Mouse (Mus musculus): Measurements from ENCODE around the gene Nmt1. TPM values are rescaled to one million over a fixed set of nuclear protein-coding genes. Genes with fewer than 3 reads are reported as not detected.

Gene Nmt1
- polyA plus RNA-seq, 1 experiment from 2014 or later = 51.3 TPM

DNA sequence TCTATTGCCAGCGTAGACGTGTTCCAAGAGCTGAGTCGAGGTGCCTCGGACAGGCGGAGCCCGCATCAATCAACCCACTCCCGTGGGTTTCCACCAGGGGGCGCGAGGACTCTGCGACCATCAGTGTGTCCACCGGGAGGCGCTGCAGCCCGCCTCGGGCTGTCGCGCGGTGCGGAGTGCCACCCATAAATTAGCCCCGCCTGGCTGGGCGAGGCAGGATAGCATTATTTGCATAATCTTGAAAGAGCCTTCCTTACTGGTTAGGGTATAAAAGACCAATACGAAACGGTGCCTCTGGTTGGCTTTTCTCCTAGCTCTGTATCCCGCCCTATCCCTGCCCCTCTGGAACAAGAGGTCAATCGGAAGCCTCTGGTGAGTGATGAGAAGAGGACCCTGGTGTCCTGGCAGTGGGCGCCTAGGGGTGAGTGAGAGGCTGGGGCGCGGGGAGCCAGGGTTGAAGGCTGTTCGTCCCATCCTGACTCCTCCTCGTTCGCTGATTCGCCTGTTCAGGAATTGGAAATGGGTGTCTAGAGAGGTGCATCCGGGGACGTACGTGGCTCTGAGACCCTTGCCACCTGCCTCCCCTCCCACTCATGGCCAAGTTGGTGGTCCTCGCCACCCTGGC, 74.8 kb downstream of the Nmt1 start:
- WGBS = 2% methylated on average over 35 of the region's 35 CpGs
- Histone ChIP-seq H3K4me2 (peak overlapping the region; percentile 68), H3K27ac (ENCODE audit: low read depth, low read length) (no peak overlapping the region), H3K27me3 (ENCODE audit: control insufficient read depth, insufficient read depth, low read length) (peaks cover 32% of the 10 kb centered on the region), H3K36me3 (ENCODE audit: control insufficient read depth, insufficient read depth, low read length) (no peaks in the 10 kb centered on the region), H3K9ac (ENCODE audit: low read length) (peak overlapping the region; percentile 14; the same call in 1 of the 2 replicates), H3K4me3 (ENCODE audit: low read depth, low read length) (peak overlapping the region; percentile 47), H3K9me3 (ENCODE audit: control insufficient read depth, low read length) (no peaks in the 10 kb centered on the region), H3K4me1 (ENCODE audit: control insufficient read depth, insufficient read depth, low read length) (peaks cover 13% of the 10 kb centered on the region)
- ATAC-seq (ENCODE audit: low FRiP score) (peak; percentile 88), DNase-seq (ENCODE audit: low spot score, missing footprints) (peak; percentile 100)

DNA sequence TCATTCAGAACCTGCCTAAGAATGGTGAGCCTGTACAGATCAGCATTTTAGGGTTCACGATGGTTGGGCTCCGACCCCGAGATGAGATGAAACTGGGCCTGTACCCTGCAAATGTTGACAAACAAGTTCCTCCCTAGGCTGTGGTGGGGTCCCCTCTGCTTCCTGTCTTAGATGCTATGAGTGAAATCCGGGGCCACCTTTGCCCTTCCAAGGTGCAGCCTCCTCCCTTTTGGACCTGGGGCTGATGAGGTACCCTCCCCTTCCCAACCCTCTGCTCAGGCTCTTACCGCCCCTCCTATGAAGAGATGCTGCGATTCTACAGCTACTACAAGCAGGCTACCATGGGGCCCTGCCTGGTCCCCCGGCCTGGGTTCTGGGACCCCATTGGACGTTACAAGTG, 75.6 kb downstream of the Nmt1 start:
- H3K9ac ChIP-seq (ENCODE audit: low read length) = no peak overlapping the region
- no peak overlapping the region for H3K27ac ChIP-seq (ENCODE audit: low read depth, low read length)
- H3K4me2 ChIP-seq = peak overlapping the region; percentile 68
- H3K4me3 ChIP-seq (ENCODE audit: low read depth, low read length) = no peak overlapping the region
- H3K36me3 ChIP-seq (ENCODE audit: control insufficient read depth, insufficient read depth, low read length) = no peaks in the 10 kb centered on the region
- peaks cover 32% of the 10 kb centered on the region for H3K27me3 ChIP-seq (ENCODE audit: control insufficient read depth, insufficient read depth, low read length)
- peaks cover 13% of the 10 kb centered on the region for H3K4me1 ChIP-seq (ENCODE audit: control insufficient read depth, insufficient read depth, low read length)
- 54% methylated on average over 8 of the region's 8 CpGs for WGBS
- H3K9me3 ChIP-seq (ENCODE audit: control insufficient read depth, low read length) = no peaks in the 10 kb centered on the region
- no peak for DNase-seq (ENCODE audit: low spot score, missing footprints)
- no peak for ATAC-seq (ENCODE audit: low FRiP score)

DNA sequence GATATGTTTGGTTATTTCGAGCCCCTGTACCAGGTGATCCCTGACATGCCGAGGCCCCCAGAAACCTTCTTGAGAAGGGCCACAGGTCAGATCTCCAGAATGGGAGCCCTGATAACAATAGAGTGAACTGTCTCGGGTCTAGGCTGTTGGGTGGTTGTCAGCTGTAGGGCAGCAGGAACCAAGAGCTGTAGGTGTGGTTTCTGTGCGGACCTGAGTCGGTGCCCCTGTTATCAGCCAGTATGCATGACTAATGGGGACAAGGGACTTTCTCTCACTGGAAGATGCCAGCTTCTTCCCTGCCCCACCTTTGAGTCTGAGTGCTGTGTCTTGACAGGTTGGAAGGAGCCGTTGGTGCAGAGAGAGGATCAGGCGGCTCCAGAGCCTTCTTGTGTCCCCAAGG, 76.5 kb downstream of the Nmt1 start:
- Histone ChIP-seq H3K27ac (ENCODE audit: low read depth, low read length) (no peak overlapping the region), H3K36me3 (ENCODE audit: control insufficient read depth, insufficient read depth, low read length) (no peaks in the 10 kb centered on the region), H3K4me2 (no peak overlapping the region), H3K4me1 (ENCODE audit: control insufficient read depth, insufficient read depth, low read length) (peaks cover 13% of the 10 kb centered on the region), H3K9me3 (ENCODE audit: control insufficient read depth, low read length) (no peaks in the 10 kb centered on the region), H3K4me3 (ENCODE audit: low read depth, low read length) (no peak overlapping the region), H3K9ac (ENCODE audit: low read length) (no peak overlapping the region), H3K27me3 (ENCODE audit: control insufficient read depth, insufficient read depth, low read length) (peaks cover 29% of the 10 kb centered on the region)
- ATAC-seq (ENCODE audit: low FRiP score) (no peak), DNase-seq (ENCODE audit: low spot score, missing footprints) (no peak)
- 78% methylated on average over 7 of the region's 7 CpGs for WGBS

DNA sequence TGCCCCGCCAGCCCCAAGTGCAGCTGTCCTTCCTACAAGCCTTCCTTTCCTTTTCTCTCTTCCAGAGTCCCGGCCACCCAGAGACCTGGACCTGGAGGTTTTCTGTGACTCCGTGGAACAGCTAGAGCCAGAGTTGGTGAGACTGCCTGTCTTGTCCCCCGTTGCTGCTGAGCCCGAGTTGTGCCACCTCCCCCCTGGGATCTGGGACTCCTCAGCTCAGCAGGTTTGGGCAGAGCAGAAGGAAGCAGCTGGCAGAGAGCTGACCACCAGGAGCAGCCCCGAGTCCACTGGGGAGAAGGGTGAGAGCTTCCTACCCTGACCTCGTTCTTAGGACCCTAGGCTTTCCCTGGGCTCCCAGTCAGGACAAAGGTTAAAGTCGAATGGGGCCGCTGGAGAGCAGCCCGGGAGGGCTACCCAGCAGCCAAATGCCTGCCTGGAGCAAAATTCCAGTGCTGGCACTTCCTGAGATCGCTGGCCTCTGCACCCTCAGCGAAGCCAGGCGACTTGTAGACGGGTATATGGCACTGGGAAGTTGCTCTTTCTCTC, 77.3 kb downstream of the Nmt1 start:
- DNase-seq (ENCODE audit: low spot score, missing footprints) (no peak), ATAC-seq (ENCODE audit: low FRiP score) (no peak)
- H3K4me1 ChIP-seq (ENCODE audit: control insufficient read depth, insufficient read depth, low read length) = peaks cover 13% of the 10 kb centered on the region
- H3K27ac ChIP-seq (ENCODE audit: low read depth, low read length) = no peak overlapping the region
- H3K9me3 ChIP-seq (ENCODE audit: control insufficient read depth, low read length) = no peaks in the 10 kb centered on the region
- no peak overlapping the region for H3K4me3 ChIP-seq (ENCODE audit: low read depth, low read length)
- H3K9ac ChIP-seq (ENCODE audit: low read length) = no peak overlapping the region
- no peak overlapping the region for H3K4me2 ChIP-seq
- H3K36me3 ChIP-seq (ENCODE audit: control insufficient read depth, insufficient read depth, low read length) = no peaks in the 10 kb centered on the region
- WGBS = 56% methylated on average over 14 of the region's 14 CpGs
- peaks cover 21% of the 10 kb centered on the region for H3K27me3 ChIP-seq (ENCODE audit: control insufficient read depth, insufficient read depth, low read length)

DNA sequence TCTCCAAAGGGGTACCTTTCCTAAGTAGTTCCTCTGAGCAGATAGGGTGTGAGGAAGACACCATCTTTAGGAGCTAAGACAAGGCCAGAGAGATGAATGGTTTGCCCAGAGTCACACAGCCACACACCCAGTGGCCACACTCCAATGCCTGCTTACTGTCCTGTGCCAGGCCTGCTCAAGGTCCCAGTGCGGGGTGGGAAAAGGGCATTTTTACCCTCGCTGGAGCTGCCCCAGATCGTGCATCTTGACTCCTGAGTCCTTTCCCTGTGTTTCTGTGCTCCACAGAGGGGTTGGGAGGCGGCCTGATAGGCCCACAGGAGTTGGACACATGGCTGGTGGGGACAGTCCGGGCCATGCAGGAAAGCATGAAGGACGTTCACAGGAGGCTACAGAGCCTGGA, 77.8 kb downstream of the Nmt1 start:
- DNase-seq (ENCODE audit: low spot score, missing footprints) (no peak), ATAC-seq (ENCODE audit: low FRiP score) (no peak)
- H3K27ac ChIP-seq (ENCODE audit: low read depth, low read length) = no peak overlapping the region
- no peaks in the 10 kb centered on the region for H3K9me3 ChIP-seq (ENCODE audit: control insufficient read depth, low read length)
- H3K27me3 ChIP-seq (ENCODE audit: control insufficient read depth, insufficient read depth, low read length) = peaks cover 15% of the 10 kb centered on the region
- no peak overlapping the region for H3K4me2 ChIP-seq
- no peak overlapping the region for H3K4me3 ChIP-seq (ENCODE audit: low read depth, low read length)
- 84% methylated on average over 6 of the region's 6 CpGs for WGBS
- no peaks in the 10 kb centered on the region for H3K36me3 ChIP-seq (ENCODE audit: control insufficient read depth, insufficient read depth, low read length)
- peaks cover 13% of the 10 kb centered on the region for H3K4me1 ChIP-seq (ENCODE audit: control insufficient read depth, insufficient read depth, low read length)
- no peak overlapping the region for H3K9ac ChIP-seq (ENCODE audit: low read length)

DNA sequence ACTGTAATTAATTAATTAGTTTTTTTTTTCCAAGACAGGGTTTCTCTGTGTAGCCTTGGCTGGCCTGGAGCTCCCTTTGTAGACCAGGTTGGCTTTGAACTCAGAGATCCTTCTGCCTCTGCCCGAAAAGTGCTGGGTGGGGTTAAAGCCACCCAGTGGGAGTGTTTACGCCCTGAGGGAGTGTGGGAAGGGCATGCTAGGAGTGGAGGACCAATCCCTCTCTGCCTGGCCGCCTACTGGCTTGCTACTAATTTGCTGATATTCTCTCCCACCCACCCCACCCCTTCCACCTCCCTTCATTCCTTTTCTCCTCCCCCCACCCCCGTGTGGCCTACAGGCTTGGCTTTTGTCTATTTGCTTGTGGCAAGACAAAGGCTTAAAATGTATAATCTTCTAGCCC, 78.4 kb downstream of the Nmt1 start:
- H3K9ac ChIP-seq (ENCODE audit: low read length) = no peak overlapping the region
- ATAC-seq (ENCODE audit: low FRiP score) (no peak), DNase-seq (ENCODE audit: low spot score, missing footprints) (no peak)
- no peak overlapping the region for H3K4me3 ChIP-seq (ENCODE audit: low read depth, low read length)
- H3K9me3 ChIP-seq (ENCODE audit: control insufficient read depth, low read length) = no peaks in the 10 kb centered on the region
- H3K27me3 ChIP-seq (ENCODE audit: control insufficient read depth, insufficient read depth, low read length) = peaks cover 15% of the 10 kb centered on the region
- WGBS = 63% methylated on average over 4 of the region's 4 CpGs
- H3K4me1 ChIP-seq (ENCODE audit: control insufficient read depth, insufficient read depth, low read length) = peaks cover 11% of the 10 kb centered on the region
- no peak overlapping the region for H3K27ac ChIP-seq (ENCODE audit: low read depth, low read length)
- no peak overlapping the region for H3K4me2 ChIP-seq
- no peaks in the 10 kb centered on the region for H3K36me3 ChIP-seq (ENCODE audit: control insufficient read depth, insufficient read depth, low read length)

DNA sequence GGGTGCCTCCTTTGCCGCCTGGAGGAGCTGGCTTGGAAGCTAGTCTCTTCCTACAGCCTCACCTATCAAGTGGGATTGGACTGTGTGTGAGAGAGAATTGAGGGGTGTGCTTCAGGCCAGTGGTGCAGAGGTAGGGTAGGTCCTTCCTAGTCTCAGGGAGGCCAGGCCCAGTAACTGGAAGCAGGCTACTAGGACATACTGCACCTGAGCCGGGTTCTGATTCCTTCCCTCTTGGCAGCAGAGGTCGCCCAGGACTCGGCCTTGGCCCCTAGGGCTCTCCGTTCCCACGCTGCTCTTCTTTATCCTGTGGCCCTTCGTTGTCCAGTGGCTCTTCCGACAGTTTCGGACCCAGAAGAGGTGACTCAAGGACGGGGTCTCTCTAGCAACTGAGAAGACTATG, 83.3 kb downstream of the Nmt1 start:
- Histone ChIP-seq H3K4me2 (0 out of 2 replicates have a peak overlapping the region, but pooled peaks have one; percentile 47), H3K4me3 (ENCODE audit: low read depth, low read length) (no peak overlapping the region)

DNA sequence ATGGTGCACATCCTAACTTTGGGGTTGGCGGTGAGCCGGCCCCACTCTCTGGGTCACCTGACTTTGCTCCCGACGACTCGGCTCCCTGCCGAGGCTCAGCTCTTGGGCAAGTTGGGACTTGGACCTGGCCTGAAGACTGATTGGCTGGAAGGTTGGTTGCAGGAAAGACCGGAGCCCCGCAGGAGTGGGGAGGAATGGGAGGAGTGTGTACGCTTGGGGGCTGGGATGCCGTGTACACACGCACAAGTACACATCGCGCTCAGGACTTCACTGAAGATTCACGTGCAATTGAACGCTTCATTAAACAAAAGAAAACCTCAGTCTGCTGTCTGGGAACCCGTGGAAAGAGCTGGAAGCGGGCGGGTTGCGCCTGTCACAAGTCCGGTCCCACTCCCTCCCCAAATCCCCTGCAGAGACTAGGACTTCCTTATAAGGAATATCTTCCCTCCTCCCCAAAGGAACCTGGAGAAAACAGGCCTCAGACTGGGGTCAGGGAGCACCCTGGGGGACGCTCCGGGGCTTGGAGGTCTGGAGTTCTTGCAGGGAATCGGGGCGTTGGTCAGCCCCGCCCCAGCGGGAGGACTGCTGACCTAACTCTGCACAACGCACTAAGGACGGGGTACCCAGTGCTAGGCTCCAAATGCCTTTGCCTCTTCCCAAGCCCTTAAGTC, 84.0 kb downstream of the Nmt1 start:
- Histone ChIP-seq H3K9ac (ENCODE audit: low read length) (peak overlapping the region; percentile 58), H3K4me2 (peak overlapping the region; percentile 47), H3K27me3 (ENCODE audit: control insufficient read depth, insufficient read depth, low read length) (peaks cover 16% of the 10 kb centered on the region; the same call in 1 of the 2 replicates), H3K27ac (ENCODE audit: low read depth, low read length) (no peak overlapping the region), H3K9me3 (ENCODE audit: control insufficient read depth, low read length) (no peaks in the 10 kb centered on the region), H3K4me3 (ENCODE audit: low read depth, low read length) (peak overlapping the region; percentile 14), H3K36me3 (ENCODE audit: control insufficient read depth, insufficient read depth, low read length) (no peaks in the 10 kb centered on the region), H3K4me1 (ENCODE audit: control insufficient read depth, insufficient read depth, low read length) (peaks cover 16% of the 10 kb centered on the region)
- under 1% methylated on average over 28 of the region's 28 CpGs for WGBS
- peak; percentile 94 for DNase-seq (ENCODE audit: low spot score, missing footprints)
- no peak for ATAC-seq (ENCODE audit: low FRiP score)

More for the DNA sequence above, 83.3 kb downstream of the Nmt1 start:
- 12% methylated on average over 10 of the region's 10 CpGs for WGBS
- ATAC-seq (ENCODE audit: low FRiP score) (no peak), DNase-seq (ENCODE audit: low spot score, missing footprints) (no peak)
- Histone ChIP-seq H3K36me3 (ENCODE audit: control insufficient read depth, insufficient read depth, low read length) (no peaks in the 10 kb centered on the region), H3K9me3 (ENCODE audit: control insufficient read depth, low read length) (no peaks in the 10 kb centered on the region), H3K9ac (ENCODE audit: low read length) (no peak overlapping the region), H3K4me1 (ENCODE audit: control insufficient read depth, insufficient read depth, low read length) (peaks cover 13% of the 10 kb centered on the region), H3K27me3 (ENCODE audit: control insufficient read depth, insufficient read depth, low read length) (peaks cover 16% of the 10 kb centered on the region; the same call in 1 of the 2 replicates), H3K27ac (ENCODE audit: low read depth, low read length) (no peak overlapping the region)

DNA sequence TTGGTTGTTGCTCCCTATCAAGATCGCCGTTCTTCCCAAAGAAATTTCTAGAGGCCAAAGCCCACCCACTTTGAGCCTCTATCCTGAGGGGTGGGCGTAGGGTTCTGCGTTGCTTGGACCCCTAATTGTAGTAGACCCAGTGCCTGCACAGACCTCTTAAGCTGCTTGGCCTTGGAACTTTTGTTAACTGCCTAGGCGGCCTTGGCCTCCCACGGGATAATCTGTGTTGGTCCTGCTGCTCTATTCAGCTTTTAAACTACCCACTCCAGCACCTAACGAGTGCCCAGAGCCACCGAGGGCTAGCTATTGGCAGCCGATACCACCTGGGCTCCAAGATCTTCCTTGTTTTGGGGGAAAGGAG, 84.5 kb downstream of the Nmt1 start:
- H3K36me3 ChIP-seq (ENCODE audit: control insufficient read depth, insufficient read depth, low read length) = no peaks in the 10 kb centered on the region
- H3K27me3 ChIP-seq (ENCODE audit: control insufficient read depth, insufficient read depth, low read length) = peaks cover 16% of the 10 kb centered on the region; the same call in 1 of the 2 replicates
- no peak overlapping the region for H3K27ac ChIP-seq (ENCODE audit: low read depth, low read length)
- WGBS = 4% methylated on average over 9 of the region's 9 CpGs
- H3K4me3 ChIP-seq (ENCODE audit: low read depth, low read length) = 0 out of 2 replicates have a peak overlapping the region, but pooled peaks have one; percentile 14
- H3K9me3 ChIP-seq (ENCODE audit: control insufficient read depth, low read length) = no peaks in the 10 kb centered on the region
- DNase-seq (ENCODE audit: low spot score, missing footprints) = no peak
- H3K4me1 ChIP-seq (ENCODE audit: control insufficient read depth, insufficient read depth, low read length) = peaks cover 21% of the 10 kb centered on the region
- peak overlapping the region; percentile 47 for H3K4me2 ChIP-seq
- no peak for ATAC-seq (ENCODE audit: low FRiP score)
- peak overlapping the region; percentile 17; the same call in 1 of the 2 replicates for H3K9ac ChIP-seq (ENCODE audit: low read length)
